ENCODE assay signal across 18 mouse cellular contexts in genomic region chr11:118892876-118893275, GRCm38 (mm10). TPM values are rescaled to one million over a fixed set of nuclear protein-coding genes. Genes with fewer than 3 reads are reported as not detected.
DNase-seq lines count a peak whose midpoint lies in the region; TF ChIP-seq lines count a peak whose summit lies in the region.
"Had no signal": no experiment of that assay in that cellular context is flagged by ENCODE, and none has a peak within 500 bp of the region (broad histone marks: within the 10 kb centered on the region; RNA-seq: fewer than 3 reads in every experiment).

No protein-coding gene starts in this region.

- 40% methylated on average over 5 of the region's 5 CpGs for WGBS in cerebellum, adult 2 months

- no peaks in the 10 kb centered on the region for H3K27me3 ChIP-seq in cerebellum, adult 2 months (ENCODE audit: control insufficient read depth, insufficient read depth, low read length)
- H3K27me3 ChIP-seq: embryonic facial prominence, embryonic 12.5 days; embryonic facial prominence, embryonic 15.5 days; hindbrain, embryonic 12.5 days; hindbrain, embryonic 15.5 days had no signal

- no peak overlapping the region for H3K4me3 ChIP-seq in cerebellum, adult 2 months (replicated peaks; ENCODE audit: insufficient read depth, low read depth, low read length)
- no peak overlapping the region for H3K4me3 ChIP-seq in left cerebral cortex, adult 2 months
- H3K4me3 ChIP-seq: embryonic facial prominence, embryonic 12.5 days; embryonic facial prominence, embryonic 15.5 days; gastrocnemius, adult 2 months; hindbrain, embryonic 12.5 days; hindbrain, embryonic 15.5 days had no signal

- H3K4me1 ChIP-seq in cerebellum, adult 2 months (ENCODE audit: control insufficient read depth, insufficient read depth, low read length), result peaks cover 90% of the 10 kb centered on the region
- H3K4me1 ChIP-seq: embryonic facial prominence, embryonic 12.5 days; embryonic facial prominence, embryonic 15.5 days had no signal

- intact Hi-C loops in left cerebral cortex, adult 2 months (cut with DNase I), result no loop called here

- no peak for TF ChIP-seq CTCF in cerebellum, adult 2 months (IDR thresholded peaks at IDR 0.05; ENCODE audit: borderline replicate concordance, insufficient read depth, low read depth, low read length)
- no peak for TF ChIP-seq CTCF in left cerebral cortex, adult 2 months (IDR thresholded peaks at IDR 0.05)

- peak; percentile 25 for DNase-seq in cerebellum, adult 11 months
- no peak for DNase-seq in cerebellum, postnatal 14 days
- peak; percentile 30 to 54 for DNase-seq in cerebellum, adult 2 months
- no peak for DNase-seq in cerebellum, postnatal 10 days
- DNase-seq in left cerebral cortex, adult 2 months (ENCODE audit: extremely low spot score in 1 of 2, low spot score in 2 of 2), result no peak
- DNase-seq in left cerebral cortex, adult 8-10 months (ENCODE audit: low spot score in 2 of 2), result no peak
- DNase-seq in cerebellum, postnatal 36 days, result peak; percentile 12 to 38
- DNase-seq: adrenal gland, adult 8-10 months; adrenal gland, postnatal 25 days; forebrain, postnatal 0 days; gastrocnemius, adult 2 months; gastrocnemius, postnatal 14 days; heart, adult 11 months had no signal

- H3K27ac ChIP-seq in cerebellum, adult 2 months (ENCODE audit: insufficient read depth, low read length), result peak overlapping the region; percentile 92
- H3K27ac ChIP-seq in left cerebral cortex, adult 2 months, result 0 out of 2 replicates have a peak overlapping the region, but pooled peaks have one; percentile 17
- H3K27ac ChIP-seq: embryonic facial prominence, embryonic 12.5 days; embryonic facial prominence, embryonic 15.5 days; gastrocnemius, adult 2 months; hindbrain, embryonic 12.5 days; hindbrain, embryonic 15.5 days had no signal

- no peak for TF ChIP-seq POLR2A in cerebellum, adult 2 months (IDR thresholded peaks at IDR 0.05; ENCODE audit: borderline replicate concordance, insufficient read depth, low read length)

RNA-seq across cellular contexts. Expression of gene Rbfox3, which starts 18.5 kb away (rescaled TPM):
- 163 and 201 TPM in 2 replicates for polyA plus RNA-seq in cerebellum, adult 2 months (2012; rRNA removed)
- total RNA-seq in left cerebral cortex, adult 2 months (2021), result 100 to 1,000 TPM; 345 to 353 TPM
- 100 to 1,000 TPM; 295 to 336 (median 323) TPM for total RNA-seq in left cerebral cortex, adult 8-10 months (2022)
- total RNA-seq: hematopoietic stem cell, adult 5-6 weeks had no signal

Comparison
In these comparisons a context has a peak if more than half of its experiments do, and no peak if none do; other contexts are left out.
1. DNase-seq: peak in cerebellum, adult 11 months (single experiment), cerebellum, adult 2 months (2 of 2) and cerebellum, postnatal 36 days (2 of 2); none in cerebellum, postnatal 14 days (0 of 2), cerebellum, postnatal 10 days (0 of 2), left cerebral cortex, adult 2 months (0 of 2) and left cerebral cortex, adult 8-10 months (0 of 2).